Mouse (Mus musculus) CH12.LX (cell line): Measurements from ENCODE around the gene Galnt6.

Experiments
- CHD2 ChIP-seq: IDR thresholded peaks from 2 replicates; pipeline ENCODE4 v1.6.1; 2011; ENCODE audit warnings: low read length, improper control_type of control experiment
- CTCF ChIP-seq, 2 experiments: IDR thresholded peaks in 1 of 2; conservative IDR thresholded peaks in 1 of 2; 2 replicates each; pipeline ENCODE4 v1.5.1; 2011 to 2012; ENCODE audit warnings: low read depth in 2 of 2, low read length in 2 of 2, improper control_type of control experiment in 1 of 2, inconsistent platforms in 1 of 2, mild to moderate bottlenecking in 1 of 2, moderate library complexity in 1 of 2
- E2F4 ChIP-seq: IDR thresholded peaks from 2 replicates; pipeline ENCODE4 v1.6.1; 2011; ENCODE audit warnings: low read depth, low read length, improper control_type of control experiment; ENCODE audit not compliant: insufficient replicate concordance
- GABPA ChIP-seq: IDR thresholded peaks from 2 replicates; pipeline ENCODE4 v1.6.1; 2012; ENCODE audit warnings: low read depth, low read length, improper control_type of control experiment, inconsistent platforms; ENCODE audit not compliant: insufficient replicate concordance
- TBP ChIP-seq: conservative IDR thresholded peaks from 2 replicates; pipeline ENCODE4 v1.6.1; 2011; ENCODE audit warnings: low read depth, low read length, improper control_type of control experiment
- ZC3H11A ChIP-seq: IDR thresholded peaks from 2 replicates; pipeline ENCODE4 v1.6.1; 2012; ENCODE audit warnings: low read depth, mild to moderate bottlenecking, inconsistent platforms, low read length, improper control_type of control experiment

GRCm38 (mm10) chr15:100654271-100654670, 74.9 kb downstream of the Galnt6 start:
- TF ChIP-seq TBP = no peak
- TF ChIP-seq CTCF (conservative IDR thresholded peaks at IDR 0.05 in 1 of 2, IDR thresholded peaks at IDR 0.05 in 1 of 2; ENCODE audit: low read depth in 2 of 2, low read length in 2 of 2) = no peak
- no peak for TF ChIP-seq GABPA
- TF ChIP-seq E2F4 = no peak
- TF ChIP-seq CHD2 = no peak
- TF ChIP-seq ZC3H11A = no peak
